ENCODE assay signal across 8 mouse cellular contexts in genomic region chr1:40224539-40225284, GRCm38 (mm10). TPM values are rescaled to one million over a fixed set of nuclear protein-coding genes. Genes with fewer than 3 reads are reported as not detected.
DNase-seq lines count a peak whose midpoint lies in the region; ATAC-seq lines count a peak whose summit lies in the region.

Gene Il1r1 (plus strand): TSS chr1:40225080.

- peak; percentile 82 for ATAC-seq in intestine, embryonic 16.5 days
- peak; percentile 70 for ATAC-seq in stomach, embryonic 15.5 days (ENCODE audit: insufficient read depth, low FRiP score, low read depth)

- H3K27ac ChIP-seq in intestine, embryonic 16.5 days (ENCODE audit: low read length): peak within 1 kb of the TSS; percentile 57
- H3K27ac ChIP-seq in stomach, embryonic 15.5 days: peak within 1 kb of the TSS; percentile 71

- no peaks in the 10 kb centered on the region for H3K27me3 ChIP-seq in intestine, embryonic 16.5 days (replicated peaks; ENCODE audit: control insufficient read depth, insufficient read depth, low read length)
- H3K27me3 ChIP-seq in stomach, embryonic 15.5 days (replicated peaks): no peaks in the 10 kb centered on the region

- DNase-seq in 3T3-L1 (ENCODE audit: low read depth, low spot score): peak; percentile 97
- peak; percentile 59 for DNase-seq in Muller cell, postnatal 12 days (ENCODE audit: inconsistent ontology term)
- peak; percentile 71 to 75 for DNase-seq in gastrocnemius, adult 8-10 months (ENCODE audit: low spot score in 2 of 2)
- DNase-seq in lung, adult 18-20 months: peak; percentile 88 to 92
- no peak for DNase-seq in cerebellum, adult 11 months
- DNase-seq in thymus, postnatal 4 days: no peak

- H3K9ac ChIP-seq in intestine, embryonic 16.5 days (ENCODE audit: low read depth, low read length): peak within 1 kb of the TSS; percentile 39; the same call in 1 of the 2 replicates
- no peak within 1 kb of the TSS for H3K9ac ChIP-seq in stomach, embryonic 15.5 days

- peak within 1 kb of the TSS; percentile 35 for H3K4me2 ChIP-seq in intestine, embryonic 16.5 days (ENCODE audit: low read depth, low read length)
- H3K4me2 ChIP-seq in stomach, embryonic 15.5 days: peak within 1 kb of the TSS; percentile 48

- WGBS in intestine, embryonic 16.5 days: 27% methylated on average over 12 of the region's 12 CpGs
- WGBS in stomach, embryonic 15.5 days: 21% methylated on average over 12 of the region's 12 CpGs

- H3K9me3 ChIP-seq in intestine, embryonic 16.5 days (ENCODE audit: control insufficient read depth, low read length): no peaks in the 10 kb centered on the region
- no peaks in the 10 kb centered on the region for H3K9me3 ChIP-seq in stomach, embryonic 15.5 days

- H3K36me3 ChIP-seq in intestine, embryonic 16.5 days (ENCODE audit: control insufficient read depth, insufficient read depth, low read length): no peaks in the 10 kb centered on the region
- no peaks in the 10 kb centered on the region for H3K36me3 ChIP-seq in stomach, embryonic 15.5 days

- peak within 1 kb of the TSS; percentile 27 for H3K4me3 ChIP-seq in intestine, embryonic 16.5 days (ENCODE audit: low read length)
- H3K4me3 ChIP-seq in stomach, embryonic 15.5 days (replicated peaks): peak within 1 kb of the TSS; percentile 23

- H3K4me1 ChIP-seq in intestine, embryonic 16.5 days (ENCODE audit: control insufficient read depth, insufficient read depth, low read length): peaks cover 5% of the 10 kb centered on the region; the same call in 1 of the 2 replicates
- 0 out of 2 replicates have a peak, but pooled peaks cover 7% of the 10 kb centered on the region for H3K4me1 ChIP-seq in stomach, embryonic 15.5 days

RNA-seq across cellular contexts. Expression of gene Il1r1, which starts in this region (rescaled TPM):
- 1 to 10 TPM; 1.3 to 3.0 (median 2.0) TPM for total RNA-seq in gastrocnemius, adult 8-10 months (2022)
- polyA plus RNA-seq in intestine, embryonic 16.5 days (2015; fragmentation: Nextera tagmentation; extraction: Ambion mirVana): 5.0 and 5.4 TPM in 2 replicates
- 9.3 TPM in 2 replicates for polyA plus RNA-seq in stomach, embryonic 15.5 days (2015; fragmentation: Nextera tagmentation; extraction: Ambion mirVana)

Comparison
In these comparisons a context has a peak if more than half of its experiments do, and no peak if none do; other contexts are left out.
1. DNase-seq: peak in 3T3-L1 (single experiment), Muller cell, postnatal 12 days (single experiment), gastrocnemius, adult 8-10 months (2 of 2) and lung, adult 18-20 months (2 of 2); none in cerebellum, adult 11 months (single experiment) and thymus, postnatal 4 days (single experiment).